Mouse (Mus musculus): ENCODE data around the gene Fam193a.

The Fam193a gene

GRCm38 (mm10) chr5:34520458-34521209 is 150.9 kb downstream of the Fam193a start:
- peak; percentile 57 for DNase-seq (ENCODE audit: low read depth, low spot score)

GRCm38 (mm10) chr5:34521337-34521736 is 151.6 kb downstream of the Fam193a start:
- peak; percentile 16 for DNase-seq (ENCODE audit: low read depth, low spot score)

GRCm38 (mm10) chr5:34523958-34524485 is 154.3 kb downstream of the Fam193a start:
- DNase-seq (ENCODE audit: low read depth, low spot score): peak; percentile 50

GRCm38 (mm10) chr5:34524511-34524910 is 154.8 kb downstream of the Fam193a start:
- no peak for DNase-seq (ENCODE audit: low read depth, low spot score)

GRCm38 (mm10) chr5:34525663-34526476 is 156.1 kb downstream of the Fam193a start, which contains the start of gene Sh3bp2:
Gene Sh3bp2 (plus strand): TSS chr5:34525838.
- peak; percentile 93 for DNase-seq (ENCODE audit: low read depth, low spot score)

DNA sequence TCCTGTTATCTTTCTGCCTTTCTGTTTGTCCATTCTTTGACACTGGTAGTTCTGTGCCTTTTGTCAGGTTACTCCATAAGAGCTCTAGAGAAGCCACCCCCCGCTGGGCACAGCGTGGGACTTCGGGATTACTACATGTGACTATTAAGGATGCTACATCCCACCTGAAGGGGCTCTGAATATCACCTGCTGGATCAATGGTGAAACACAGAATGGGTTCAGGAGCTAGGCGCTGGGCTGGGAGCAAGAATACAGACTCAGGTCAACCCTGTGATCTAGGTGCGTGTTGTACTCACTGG is 156.7 kb downstream of the Fam193a start:
- no peak for DNase-seq (ENCODE audit: low read depth, low spot score)

- no peak for DNase-seq (ENCODE audit: low read depth, low spot score)
Measured at GRCm38 (mm10) chr5:34527352-34527751, 157.6 kb downstream of the Fam193a start.

- no peak for DNase-seq (ENCODE audit: low read depth, low spot score)
Measured at GRCm38 (mm10) chr5:34528724-34529123, 159.0 kb downstream of the Fam193a start.

GRCm38 (mm10) chr5:34530116-34530515 is 160.4 kb downstream of the Fam193a start:
- no peak for DNase-seq (ENCODE audit: low read depth, low spot score)

DNA sequence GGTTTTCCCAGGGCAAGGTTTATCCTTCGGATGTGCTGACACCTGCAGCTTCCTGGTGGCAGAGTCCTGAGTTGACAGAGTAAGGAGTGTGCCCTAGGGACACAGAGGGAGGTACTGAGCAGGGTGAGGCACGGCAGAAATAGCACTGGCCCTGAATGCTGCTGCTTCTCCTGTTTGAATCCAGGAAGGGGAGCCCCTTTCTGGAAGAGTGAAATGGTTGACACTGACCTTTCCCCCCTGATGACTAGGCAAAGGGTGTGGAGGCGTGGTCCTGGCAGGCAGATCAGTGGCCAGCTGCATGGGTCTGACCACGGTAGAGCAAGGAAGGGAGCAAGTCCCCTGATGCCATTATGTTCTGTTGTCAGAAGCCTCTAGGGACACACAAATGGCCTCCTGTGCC is 161.0 kb downstream of the Fam193a start:
- DNase-seq (ENCODE audit: low read depth, low spot score): no peak

- no peak for DNase-seq (ENCODE audit: low read depth, low spot score)
Measured at GRCm38 (mm10) chr5:34533066-34533465, 163.3 kb downstream of the Fam193a start.

DNA sequence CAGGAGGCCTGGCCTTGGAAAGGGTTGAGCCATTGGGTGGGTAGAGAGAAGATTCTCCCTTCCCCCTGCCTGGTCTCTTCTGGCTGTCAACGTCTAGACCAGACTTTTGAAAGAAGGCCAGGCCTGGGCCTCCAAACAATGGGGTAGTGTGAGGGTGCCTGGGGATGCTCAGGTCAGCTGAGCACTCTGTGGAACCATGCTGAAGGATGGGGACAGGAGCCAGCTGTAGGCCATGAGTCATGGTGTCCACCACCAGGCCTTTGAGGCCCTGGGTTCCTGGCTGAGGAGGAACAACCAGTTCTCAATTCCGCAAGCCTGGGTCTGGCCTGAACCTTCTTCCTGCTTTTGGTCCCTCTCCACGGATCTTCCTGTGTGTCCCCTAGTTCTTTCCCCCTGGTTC is 164.1 kb downstream of the Fam193a start:
- no peak for DNase-seq (ENCODE audit: low read depth, low spot score)

- DNase-seq (ENCODE audit: low read depth, low spot score): no peak
Measured at GRCm38 (mm10) chr5:34534776-34535581, 165.2 kb downstream of the Fam193a start.

DNA sequence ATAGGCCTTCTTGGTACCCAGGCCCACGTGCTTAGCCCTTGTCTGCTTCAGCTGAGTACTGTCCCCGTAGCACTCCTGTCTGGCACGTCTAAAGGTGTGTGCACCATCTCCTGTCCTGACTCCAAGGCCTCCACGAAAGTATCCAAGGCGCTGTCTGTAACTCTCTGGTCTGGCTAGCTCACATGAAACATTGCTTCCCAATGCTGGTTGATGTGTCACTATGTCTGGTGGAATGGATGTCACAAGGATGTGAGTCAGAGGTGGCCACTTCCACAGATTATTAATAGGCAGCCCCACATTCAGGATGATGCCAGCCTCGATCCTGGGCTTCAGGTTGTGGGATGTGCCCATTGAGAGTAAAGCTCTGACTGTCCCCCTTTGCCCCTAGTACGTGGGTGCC is 166.1 kb downstream of the Fam193a start:
- no peak for DNase-seq (ENCODE audit: low read depth, low spot score)
